Mouse (Mus musculus): ENCODE data around the gene Ngb. TPM values are rescaled to one million over a fixed set of nuclear protein-coding genes. Genes with fewer than 3 reads are reported as not detected.

Gene Ngb
- total RNA-seq (2015), result not detected in 2 replicates
- total RNA-seq (2017), result not detected in 2 replicates

GRCm38 (mm10) chr12:87102165-87102631 lies at the start of gene Ngb:
Gene Ngb, minus strand, starts transcription at chr12:87102539.
- ATAC-seq (ENCODE audit: poor library complexity, severe bottlenecking), result no peak

- ATAC-seq (ENCODE audit: poor library complexity, severe bottlenecking), result no peak
Observed at GRCm38 (mm10) chr12:87149471-87149870, 47.1 kb upstream of the Ngb start.

DNA sequence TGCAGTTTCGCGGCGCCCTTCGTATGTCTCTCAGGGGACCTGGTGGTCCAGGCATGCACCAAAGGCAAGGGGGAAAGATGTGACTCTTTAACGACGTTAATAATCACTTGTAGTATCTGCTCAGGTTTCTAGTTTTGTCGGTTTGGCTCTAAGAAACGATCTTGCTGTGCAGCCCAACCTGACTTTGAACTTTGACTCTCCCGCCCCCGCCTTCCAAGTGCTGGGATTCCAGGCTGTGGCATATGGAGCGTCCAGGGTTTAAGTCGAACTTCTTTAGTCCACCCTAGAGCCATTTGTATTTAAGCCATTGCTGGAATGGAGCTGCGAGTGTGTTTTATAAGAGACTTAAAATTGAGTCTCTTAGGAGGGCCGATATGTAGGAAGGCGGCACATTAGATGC lies 45.8 kb upstream of the Ngb start:
- peak; percentile 3; the same call in 1 of the 2 replicates for ATAC-seq (ENCODE audit: poor library complexity, severe bottlenecking)

DNA sequence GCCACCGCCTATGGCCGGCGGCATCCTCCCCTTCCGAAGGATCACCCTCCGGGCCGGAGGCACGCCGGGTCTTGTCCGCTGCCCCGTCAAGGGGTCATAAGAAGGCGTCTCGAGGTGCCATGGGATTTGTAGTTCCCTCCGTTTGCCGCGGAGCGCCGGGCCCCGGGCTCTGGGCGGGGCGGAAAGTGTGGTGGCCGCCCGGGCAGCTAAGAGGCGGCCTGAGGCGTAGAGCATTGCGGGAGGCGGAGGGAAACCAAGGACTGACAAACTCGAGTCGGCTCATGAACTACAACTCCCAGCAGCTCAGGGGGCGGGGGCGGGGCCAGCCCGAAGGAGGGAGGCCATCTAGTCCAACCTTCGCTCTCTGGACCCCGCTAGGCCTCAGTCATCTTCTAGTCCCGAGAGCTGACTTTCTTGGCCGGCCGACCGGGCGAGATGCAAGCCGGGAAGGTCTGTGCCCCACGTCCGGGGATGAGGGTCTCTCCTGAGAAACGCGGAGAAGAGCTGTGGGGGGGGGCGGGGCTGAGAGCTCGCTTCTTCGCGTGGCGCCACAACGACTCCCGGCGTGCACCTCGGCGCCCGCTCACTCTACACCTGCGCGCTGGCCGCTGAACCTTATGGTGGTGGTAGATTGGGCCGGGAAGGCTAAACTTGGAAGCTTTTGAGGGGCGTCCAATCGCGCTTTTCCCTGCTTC lies 45.2 kb upstream of the Ngb start, which contains the start of gene Pomt2:
Gene Pomt2, minus strand, starts transcription at position 574 of the 695 bp plus-strand sequence.
- ATAC-seq (ENCODE audit: poor library complexity, severe bottlenecking), result peak; percentile 93

DNA sequence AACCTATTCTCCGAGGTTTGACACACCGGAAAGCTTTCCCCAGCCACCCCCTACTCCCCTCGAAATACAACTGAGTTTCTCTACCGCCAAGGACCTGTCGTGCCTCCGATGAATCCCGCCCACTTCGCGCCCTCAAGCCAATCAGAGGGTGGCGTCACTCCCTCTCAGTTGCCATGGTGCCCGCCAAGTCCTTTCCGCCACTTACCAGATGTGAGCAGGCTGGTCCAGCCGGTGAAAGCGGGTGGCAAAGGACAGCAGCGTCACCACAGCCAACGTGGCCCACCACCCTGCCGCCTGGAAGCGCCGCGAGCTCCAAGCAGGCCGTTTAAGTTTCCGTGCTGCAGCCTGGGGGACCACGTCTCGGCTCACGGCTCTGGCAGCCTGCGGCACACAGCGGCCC lies 44.6 kb upstream of the Ngb start, which contains the start of gene Gstz1:
Gene Gstz1, plus strand, starts transcription at position 200 of the 400 bp plus-strand sequence.
- peak; percentile 81 for ATAC-seq (ENCODE audit: poor library complexity, severe bottlenecking)

- no peak for ATAC-seq (ENCODE audit: poor library complexity, severe bottlenecking)
Observed at GRCm38 (mm10) chr12:87142156-87142555, 39.8 kb upstream of the Ngb start.

GRCm38 (mm10) chr12:87138768-87139167 lies 36.4 kb upstream of the Ngb start:
- ATAC-seq (ENCODE audit: poor library complexity, severe bottlenecking), result no peak

DNA sequence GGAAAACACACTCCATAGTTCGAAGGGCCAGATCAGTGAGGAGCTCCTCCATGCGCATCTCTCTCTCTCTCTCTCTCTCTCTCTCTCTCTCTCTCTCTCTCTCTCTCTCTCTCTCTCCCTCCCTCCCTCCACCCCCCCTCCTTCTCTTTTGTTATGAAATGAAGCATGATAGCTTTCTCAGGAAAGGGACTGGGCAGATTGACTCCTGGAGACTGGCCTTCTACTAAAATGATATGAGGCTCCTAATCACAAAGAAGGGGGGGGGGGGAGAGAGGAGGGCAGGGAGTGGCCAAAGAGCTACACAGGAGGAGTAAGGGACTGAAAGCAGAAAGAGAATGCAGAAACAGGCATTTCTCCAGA lies 36.0 kb upstream of the Ngb start:
- ATAC-seq (ENCODE audit: poor library complexity, severe bottlenecking), result no peak

DNA sequence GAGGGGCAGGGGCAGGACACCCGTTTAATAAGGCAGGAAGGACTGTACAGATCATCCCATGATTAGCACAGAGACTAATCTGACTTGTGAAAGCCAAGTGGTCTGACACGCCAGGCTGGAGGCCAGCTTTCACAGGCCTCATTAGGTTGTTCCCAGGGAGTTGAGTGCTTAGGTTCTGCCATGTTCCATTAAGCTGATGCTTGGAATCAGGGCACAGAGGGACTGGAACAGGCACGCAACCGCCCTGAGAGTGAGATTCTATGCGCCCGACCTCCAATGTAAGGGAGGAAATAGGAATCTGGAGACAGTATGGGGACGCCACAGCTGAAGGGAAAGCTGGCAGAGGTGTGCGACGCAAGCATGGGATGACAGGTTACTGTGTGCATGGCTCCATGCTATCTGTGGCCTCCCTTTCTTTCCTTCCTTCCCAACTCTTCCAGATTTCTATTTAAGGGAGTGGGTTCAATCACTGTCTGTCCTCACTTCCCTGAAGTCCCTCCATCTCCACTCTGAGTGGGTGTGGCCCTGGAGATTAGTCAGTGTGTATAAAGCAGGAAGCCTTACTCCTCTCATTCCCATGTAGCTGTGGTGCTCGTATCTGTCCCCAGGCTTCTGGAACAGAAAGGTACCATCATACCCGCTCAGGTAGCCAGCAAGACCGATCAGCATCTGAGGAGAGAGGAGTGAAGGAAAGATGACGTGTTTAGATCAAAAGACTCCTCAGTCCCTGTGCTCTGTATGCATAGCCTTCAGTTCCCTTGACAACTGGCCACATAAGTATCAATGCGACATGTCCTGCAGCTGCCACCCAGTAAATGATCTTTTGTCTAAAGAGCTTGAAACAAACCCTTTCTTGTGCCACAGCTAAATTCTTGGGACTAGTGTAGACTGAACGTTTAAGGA lies 35.4 kb upstream of the Ngb start:
- ATAC-seq (ENCODE audit: poor library complexity, severe bottlenecking), result no peak

DNA sequence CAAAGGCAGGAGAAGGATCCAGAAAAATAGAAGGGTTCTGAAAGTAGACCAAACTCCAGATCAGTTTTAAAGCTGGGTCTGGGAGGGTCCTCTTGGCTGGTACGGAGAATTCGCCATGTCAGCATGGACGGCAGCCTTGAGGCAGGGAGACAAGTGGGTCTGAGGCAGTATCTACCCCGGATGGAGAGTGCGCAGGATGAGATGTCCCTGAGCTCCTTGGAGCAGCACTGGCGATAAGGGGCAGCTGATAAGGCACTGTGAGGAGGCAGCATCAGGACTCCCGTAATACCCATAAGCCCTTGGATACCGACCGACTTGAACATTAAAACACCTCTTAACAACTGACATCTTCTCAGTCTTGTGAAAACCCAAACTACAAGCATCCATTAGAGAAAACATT lies 30.4 kb upstream of the Ngb start:
- ATAC-seq (ENCODE audit: poor library complexity, severe bottlenecking), result no peak

DNA sequence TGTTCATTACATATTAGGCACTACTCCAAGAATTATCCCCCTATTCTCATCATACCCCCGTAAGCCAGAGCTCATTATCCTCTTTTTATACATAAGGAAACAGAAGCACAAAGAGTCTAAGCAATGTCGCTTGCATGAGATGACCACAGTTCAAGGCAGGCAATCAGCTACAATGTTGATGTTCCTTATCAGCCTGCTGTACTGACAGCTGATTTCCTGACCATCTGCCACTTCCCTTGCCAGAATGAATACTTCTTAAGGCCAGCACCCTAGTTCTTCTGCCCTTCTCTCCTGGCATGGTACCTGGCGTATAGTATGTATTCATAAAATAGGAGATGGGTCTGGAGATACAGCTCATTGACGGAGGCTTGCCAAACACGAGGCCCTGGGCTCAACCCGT lies 29.9 kb upstream of the Ngb start:
- no peak for ATAC-seq (ENCODE audit: poor library complexity, severe bottlenecking)

DNA sequence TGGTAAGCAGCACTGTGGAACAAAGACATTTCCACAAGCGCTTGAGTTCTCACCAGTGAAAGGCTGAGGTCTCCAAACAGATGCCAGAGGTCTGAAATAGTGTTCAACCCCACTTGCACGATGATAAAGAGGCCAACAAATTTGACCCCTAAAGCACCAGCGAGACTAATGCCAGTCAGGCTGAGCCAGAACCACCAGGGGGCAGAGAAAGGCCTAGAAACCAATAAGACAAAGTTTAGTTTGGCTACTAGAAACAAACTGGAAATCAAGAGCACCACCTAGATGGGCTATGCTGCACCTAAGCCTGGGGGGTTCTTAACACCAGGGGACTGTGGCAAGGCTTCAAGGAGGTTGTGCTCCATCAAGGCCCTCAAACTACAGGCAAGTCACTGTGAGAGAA lies 29.3 kb upstream of the Ngb start:
- ATAC-seq (ENCODE audit: poor library complexity, severe bottlenecking), result 0 out of 2 replicates have a peak, but pooled peaks have one; percentile 60

GRCm38 (mm10) chr12:87131181-87131580 lies 28.8 kb upstream of the Ngb start:
- ATAC-seq (ENCODE audit: poor library complexity, severe bottlenecking), result no peak

DNA sequence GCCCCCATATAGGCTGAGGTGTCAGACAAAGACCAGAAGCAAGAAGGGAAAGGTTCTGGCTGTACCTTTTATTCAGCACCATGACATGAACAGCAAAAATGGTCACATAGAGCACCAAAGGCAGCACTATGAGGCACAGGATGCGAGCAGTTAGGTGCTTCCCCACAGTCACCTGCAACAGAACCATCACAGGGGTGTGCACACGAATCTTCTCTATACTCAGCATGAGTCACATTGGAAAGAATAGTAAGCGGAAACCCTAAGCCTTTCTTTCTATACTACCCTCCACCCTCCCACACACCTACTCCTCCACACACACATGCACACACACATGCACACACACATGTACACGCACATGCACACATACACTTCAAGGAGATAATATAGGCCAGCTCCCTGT lies 27.9 kb upstream of the Ngb start:
- no peak for ATAC-seq (ENCODE audit: poor library complexity, severe bottlenecking)

DNA sequence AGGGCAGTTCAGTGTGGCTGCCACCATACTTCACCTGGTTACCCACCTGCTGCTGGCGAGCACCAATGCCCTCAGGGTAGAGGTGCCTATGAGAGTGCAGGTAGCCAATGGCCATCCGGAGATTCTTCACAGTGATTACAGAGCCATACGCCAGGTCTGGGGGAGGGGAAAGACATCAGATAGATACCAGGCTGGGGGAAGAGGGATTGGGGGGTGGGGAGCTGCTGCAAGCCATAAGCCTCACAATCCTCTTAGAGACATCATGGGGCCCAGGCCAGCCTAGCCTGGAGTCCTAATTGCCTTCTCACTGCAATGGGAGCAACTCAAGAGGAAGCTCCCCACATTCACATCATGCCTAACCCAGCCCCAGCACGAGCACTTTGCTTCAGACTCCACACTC lies 24.9 kb upstream of the Ngb start:
- no peak for ATAC-seq (ENCODE audit: poor library complexity, severe bottlenecking)

- ATAC-seq (ENCODE audit: poor library complexity, severe bottlenecking), result no peak
Observed at GRCm38 (mm10) chr12:87121918-87122589, 19.7 kb upstream of the Ngb start.

- ATAC-seq (ENCODE audit: poor library complexity, severe bottlenecking), result no peak
Observed at GRCm38 (mm10) chr12:87107357-87107977, 5.1 kb upstream of the Ngb start.

- ATAC-seq (ENCODE audit: poor library complexity, severe bottlenecking), result no peak
Observed at GRCm38 (mm10) chr12:87104796-87105195, 2.5 kb upstream of the Ngb start.

DNA sequence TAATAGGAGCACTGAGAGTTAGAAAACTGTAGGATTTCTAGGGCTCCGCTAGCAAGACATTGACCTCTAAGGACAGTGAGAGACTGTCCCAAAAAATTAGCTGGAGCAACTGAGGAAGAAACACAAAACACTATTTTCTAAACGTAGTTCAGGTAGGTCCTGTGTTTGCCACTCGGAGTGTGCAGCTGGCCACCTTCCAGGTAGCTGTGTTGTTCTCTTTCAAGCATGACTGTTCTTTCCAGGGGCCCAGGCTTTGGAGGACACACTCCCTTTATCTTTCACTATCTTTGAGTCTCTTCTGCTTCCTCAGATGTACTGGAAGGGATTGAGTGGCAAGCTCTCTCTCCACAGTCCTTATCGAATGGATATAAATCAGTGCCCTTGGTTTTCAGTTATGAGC lies 1.1 kb upstream of the Ngb start:
- no peak for ATAC-seq (ENCODE audit: poor library complexity, severe bottlenecking)

DNA sequence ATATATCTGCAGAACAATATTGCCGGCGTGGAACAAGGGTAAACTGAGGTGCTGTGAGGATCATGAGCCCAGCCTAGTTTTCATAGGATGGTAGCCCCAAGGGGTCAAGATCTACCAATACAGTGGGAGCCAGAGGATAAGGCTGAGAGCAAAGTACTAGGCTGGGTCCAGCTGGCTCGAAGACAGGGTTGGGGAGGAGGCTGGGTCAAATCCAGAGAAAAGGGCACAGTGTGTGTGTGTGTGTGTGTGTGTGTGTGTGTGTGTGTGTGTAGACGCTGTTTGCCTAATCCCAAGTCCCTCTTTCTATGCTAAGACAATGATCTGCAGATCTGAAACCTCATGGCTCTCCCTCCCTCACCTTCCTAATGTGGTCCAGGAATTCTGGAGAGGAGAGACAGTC lies 2.0 kb downstream of the Ngb start:
- ATAC-seq (ENCODE audit: poor library complexity, severe bottlenecking), result no peak

DNA sequence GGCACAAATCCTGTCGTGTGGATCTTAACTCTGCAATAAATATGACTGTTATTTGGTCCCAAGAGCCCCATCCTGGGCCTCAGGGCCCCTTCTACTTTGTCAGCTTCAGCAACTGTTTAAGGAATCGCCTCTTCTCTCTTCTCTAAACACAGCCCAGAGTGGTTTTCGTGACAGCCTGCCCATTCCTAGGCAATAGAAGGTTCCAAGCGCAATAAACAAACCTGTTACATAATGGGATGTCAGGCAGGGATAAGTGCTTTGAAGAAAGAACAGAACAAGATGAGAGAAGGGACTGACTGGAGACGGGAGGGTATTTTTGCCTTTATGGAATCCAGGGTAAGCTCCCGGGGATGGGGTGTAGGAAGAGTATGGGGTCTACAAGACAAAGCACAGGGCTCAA lies 8.7 kb downstream of the Ngb start:
- no peak for ATAC-seq (ENCODE audit: poor library complexity, severe bottlenecking)
